Mouse (Mus musculus): ENCODE results near the gene Tnrc6c. TPM values are rescaled to one million over a fixed set of nuclear protein-coding genes. Genes with fewer than 3 reads are reported as not detected.

Tnrc6c gene
- polyA plus RNA-seq, 1 experiment from 2014 or later: 15.2 TPM

DNA sequence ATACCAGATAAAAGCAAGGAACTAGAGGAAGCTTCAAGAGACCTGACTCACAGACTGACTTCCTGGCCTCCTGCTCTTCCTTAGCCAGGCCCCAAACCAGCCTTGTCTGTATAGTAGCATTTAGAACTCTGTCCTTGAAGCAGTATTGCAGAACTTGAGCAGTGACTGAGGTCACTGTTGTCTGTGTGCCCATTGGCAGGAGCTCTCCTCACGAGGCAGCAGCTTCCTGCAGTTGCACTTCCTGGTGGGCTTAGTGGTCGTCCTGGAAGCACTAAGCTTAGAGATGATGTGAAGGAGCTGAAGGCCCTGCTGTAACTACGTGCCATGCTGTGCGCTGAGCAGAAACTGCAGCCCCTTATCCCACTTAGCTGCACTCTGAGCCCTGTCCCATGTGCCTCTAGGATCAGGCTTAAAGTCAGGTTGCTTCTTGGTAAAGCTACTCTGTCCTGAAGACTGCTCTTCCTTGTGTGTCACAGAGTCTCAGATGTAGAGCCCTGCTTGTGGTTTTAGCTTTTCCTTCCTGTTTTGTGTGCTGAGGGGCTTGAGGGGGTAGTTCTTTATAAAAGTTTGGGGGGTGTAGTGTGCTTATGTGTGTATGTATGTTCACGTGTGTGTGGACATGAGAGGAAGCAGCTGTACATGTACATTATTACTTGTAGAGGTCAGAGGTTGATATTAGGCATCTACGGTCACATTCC, 70.7 kb downstream of the Tnrc6c start:
- Histone ChIP-seq H3K4me1 (peaks cover 7% of the 10 kb centered on the region; the same call in 1 of the 2 replicates), H3K27ac (replicated peaks) (no peak overlapping the region), H3K27me3 (replicated peaks; ENCODE audit: low read depth, poor library complexity, severe bottlenecking) (no peaks in the 10 kb centered on the region), H3K4me3 (no peak overlapping the region), H3K9me3 (no peaks in the 10 kb centered on the region), H3K36me3 (replicated peaks) (peaks cover 59% of the 10 kb centered on the region)
- WGBS: 87% methylated on average over 6 of the region's 6 CpGs
- DNase-seq (ENCODE audit: low spot score): no peak

DNA sequence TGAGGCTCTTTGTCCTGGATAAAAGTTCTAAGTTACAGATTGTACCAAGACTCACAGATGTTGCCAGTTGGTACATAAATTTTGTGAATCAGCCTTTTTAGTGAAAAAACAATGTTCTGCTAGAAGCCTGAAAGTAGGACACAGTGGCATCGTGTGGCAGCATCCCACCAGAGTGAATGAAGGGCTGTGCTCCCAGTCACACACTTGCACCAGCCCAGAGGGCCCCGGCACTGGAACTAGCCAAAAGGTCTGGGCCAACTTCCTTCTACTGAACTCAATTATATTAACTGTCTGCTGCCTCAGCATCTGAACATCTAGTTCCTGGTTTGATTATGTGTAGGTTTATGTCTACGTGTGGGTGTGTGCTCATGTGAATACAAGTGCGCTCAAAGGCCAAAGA, 72.9 kb downstream of the Tnrc6c start:
- peaks cover 38% of the 10 kb centered on the region for H3K36me3 ChIP-seq (replicated peaks)
- DNase-seq (ENCODE audit: low spot score): no peak
- peaks cover 7% of the 10 kb centered on the region; the same call in 1 of the 2 replicates for H3K4me1 ChIP-seq
- 91% methylated on average over 4 of the region's 4 CpGs for WGBS
- H3K9me3 ChIP-seq: no peaks in the 10 kb centered on the region
- no peaks in the 10 kb centered on the region for H3K27me3 ChIP-seq (replicated peaks; ENCODE audit: low read depth, poor library complexity, severe bottlenecking)
- no peak overlapping the region for H3K27ac ChIP-seq (replicated peaks)
- no peak overlapping the region for H3K4me3 ChIP-seq

DNA sequence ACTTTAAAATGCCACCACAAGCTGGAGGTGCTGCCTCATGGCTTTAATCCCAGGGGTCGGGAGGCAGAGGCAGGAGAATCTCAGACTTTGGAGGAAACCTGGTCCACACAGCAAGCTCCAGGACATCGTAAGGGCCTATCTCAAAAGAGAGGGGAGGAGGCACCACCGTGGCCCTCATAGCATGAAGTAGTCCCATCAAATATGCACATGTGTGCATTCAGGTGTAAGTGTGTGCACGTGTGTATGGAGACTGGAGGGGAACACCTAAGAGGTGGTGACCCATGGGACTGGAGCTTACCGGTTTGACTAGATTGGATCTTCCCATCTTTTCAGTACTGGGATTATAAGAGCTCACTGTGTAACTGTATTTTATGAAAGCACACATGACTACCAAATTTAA, 74.2 kb downstream of the Tnrc6c start:
- peaks cover 7% of the 10 kb centered on the region; the same call in 1 of the 2 replicates for H3K4me1 ChIP-seq
- no peak overlapping the region for H3K4me3 ChIP-seq
- 88% methylated on average over 5 of the region's 5 CpGs for WGBS
- no peak overlapping the region for H3K27ac ChIP-seq (replicated peaks)
- peaks cover 37% of the 10 kb centered on the region for H3K36me3 ChIP-seq (replicated peaks)
- no peaks in the 10 kb centered on the region for H3K27me3 ChIP-seq (replicated peaks; ENCODE audit: low read depth, poor library complexity, severe bottlenecking)
- no peak for DNase-seq (ENCODE audit: low spot score)
- no peaks in the 10 kb centered on the region for H3K9me3 ChIP-seq

GRCm38 (mm10) chr11:117728841-117729240, 74.8 kb downstream of the Tnrc6c start:
- peaks cover 37% of the 10 kb centered on the region for H3K36me3 ChIP-seq (replicated peaks)
- no peaks in the 10 kb centered on the region for H3K27me3 ChIP-seq (replicated peaks; ENCODE audit: low read depth, poor library complexity, severe bottlenecking)
- no peak overlapping the region for H3K4me3 ChIP-seq
- H3K27ac ChIP-seq (replicated peaks): no peak overlapping the region
- 51% methylated on average over 1 of the region's 1 CpGs for WGBS
- DNase-seq (ENCODE audit: low spot score): no peak
- H3K4me1 ChIP-seq: peaks cover 7% of the 10 kb centered on the region; the same call in 1 of the 2 replicates
- H3K9me3 ChIP-seq: no peaks in the 10 kb centered on the region

DNA sequence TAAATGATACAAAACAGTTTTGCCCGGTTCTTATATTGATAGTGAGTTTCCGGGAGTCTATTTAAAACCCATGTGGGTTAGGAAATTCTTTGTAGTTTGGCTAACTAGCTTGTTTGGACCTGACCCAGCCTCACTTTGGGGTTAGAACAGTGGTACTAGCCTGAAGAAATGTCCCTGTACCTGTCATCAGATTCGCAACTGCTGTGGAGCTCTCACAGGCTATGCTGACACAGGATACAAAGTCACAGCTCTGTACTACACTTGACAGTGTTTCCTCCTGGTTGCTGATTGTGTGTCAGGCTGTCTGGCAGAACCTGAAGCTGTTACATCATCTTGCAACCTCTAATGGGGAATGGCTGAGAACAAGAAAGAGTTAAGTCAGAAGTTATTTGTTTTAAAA, 75.3 kb downstream of the Tnrc6c start:
- H3K4me3 ChIP-seq: no peak overlapping the region
- DNase-seq (ENCODE audit: low spot score): no peak
- no peaks in the 10 kb centered on the region for H3K9me3 ChIP-seq
- no peak overlapping the region for H3K27ac ChIP-seq (replicated peaks)
- no peaks in the 10 kb centered on the region for H3K27me3 ChIP-seq (replicated peaks; ENCODE audit: low read depth, poor library complexity, severe bottlenecking)
- peaks cover 7% of the 10 kb centered on the region; the same call in 1 of the 2 replicates for H3K4me1 ChIP-seq
- WGBS: 86% methylated on average over 3 of the region's 3 CpGs
- H3K36me3 ChIP-seq (replicated peaks): peaks cover 38% of the 10 kb centered on the region

DNA sequence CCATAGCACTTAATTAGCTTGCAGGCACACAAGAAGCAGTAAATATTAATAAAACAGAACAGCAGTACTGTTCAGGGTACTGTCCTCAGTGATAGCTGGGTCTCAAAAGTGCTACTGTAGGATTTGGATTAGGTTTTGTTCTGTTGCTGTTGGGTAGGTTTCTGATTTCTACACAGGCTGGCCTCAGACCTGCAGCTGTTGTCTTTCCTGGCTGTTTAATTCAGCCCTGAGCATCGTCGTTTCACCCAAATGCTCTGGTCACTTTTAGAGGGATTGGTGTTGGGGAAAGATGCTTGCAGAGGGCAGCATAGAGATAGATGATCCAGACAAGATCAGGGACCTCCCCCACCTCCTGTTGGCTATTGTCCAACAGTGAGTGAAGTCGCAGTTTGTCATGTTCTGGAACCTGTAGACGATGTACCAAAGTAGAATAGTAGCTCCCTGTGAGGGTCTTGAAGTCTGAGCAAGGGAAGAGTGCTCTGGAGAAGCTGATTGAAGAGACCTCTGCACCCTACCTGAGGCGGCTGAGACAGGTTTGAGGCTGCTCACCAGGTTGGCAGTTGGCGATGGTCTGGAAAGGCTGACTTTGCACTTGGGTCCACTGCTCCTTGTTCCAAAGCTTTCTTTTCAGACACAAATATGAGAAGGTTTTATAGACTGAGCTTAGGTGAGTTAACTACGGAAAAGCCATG, 75.9 kb downstream of the Tnrc6c start:
- no peaks in the 10 kb centered on the region for H3K9me3 ChIP-seq
- H3K4me3 ChIP-seq: no peak overlapping the region
- no peak for DNase-seq (ENCODE audit: low spot score)
- H3K4me1 ChIP-seq: peaks cover 7% of the 10 kb centered on the region; the same call in 1 of the 2 replicates
- no peak overlapping the region for H3K27ac ChIP-seq (replicated peaks)
- H3K27me3 ChIP-seq (replicated peaks; ENCODE audit: low read depth, poor library complexity, severe bottlenecking): no peaks in the 10 kb centered on the region
- 87% methylated on average over 7 of the region's 7 CpGs for WGBS
- H3K36me3 ChIP-seq (replicated peaks): peaks cover 36% of the 10 kb centered on the region

DNA sequence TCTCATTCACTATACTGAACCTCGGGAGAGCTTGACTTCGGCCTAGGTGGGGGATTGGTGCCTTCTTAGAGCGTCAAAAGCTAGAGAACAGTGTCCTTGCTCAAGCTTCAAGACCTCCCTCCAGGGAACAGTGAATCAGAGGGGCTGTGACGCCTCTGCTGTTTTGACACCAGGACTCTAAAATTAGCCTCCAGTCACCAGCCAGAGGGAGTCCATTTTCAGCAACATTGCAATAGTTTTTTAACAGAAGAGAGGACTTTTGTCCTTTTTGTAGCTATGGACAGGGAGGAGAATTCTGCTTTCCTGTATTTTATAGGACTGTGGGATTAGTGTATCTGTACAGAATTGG, 76.4 kb downstream of the Tnrc6c start:
- Histone ChIP-seq H3K9me3 (no peaks in the 10 kb centered on the region), H3K4me3 (no peak overlapping the region), H3K4me1 (peaks cover 7% of the 10 kb centered on the region; the same call in 1 of the 2 replicates), H3K36me3 (replicated peaks) (peaks cover 39% of the 10 kb centered on the region), H3K27me3 (replicated peaks; ENCODE audit: low read depth, poor library complexity, severe bottlenecking) (no peaks in the 10 kb centered on the region), H3K27ac (replicated peaks) (no peak overlapping the region)
- DNase-seq (ENCODE audit: low spot score): no peak
- 74% methylated on average over 4 of the region's 4 CpGs for WGBS

DNA sequence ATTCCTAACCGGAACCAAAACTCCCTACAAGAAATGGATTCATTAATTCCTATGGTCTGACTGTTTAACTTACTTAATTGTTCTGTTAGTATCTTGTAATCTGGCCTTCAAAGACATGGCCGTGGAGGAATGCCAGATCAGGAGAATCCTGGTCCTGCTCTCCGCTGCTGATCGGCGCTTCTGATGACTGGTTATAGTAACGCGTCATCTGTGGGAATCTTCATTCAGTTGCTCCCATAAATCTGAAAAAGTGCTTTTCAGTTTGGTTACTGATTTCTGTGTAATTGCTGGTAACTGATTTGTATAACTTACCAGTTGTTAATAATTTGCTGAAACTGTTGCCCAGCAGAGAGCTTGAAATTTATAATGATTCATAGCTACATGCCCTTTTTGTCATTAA, 77.4 kb downstream of the Tnrc6c start:
- peaks cover 43% of the 10 kb centered on the region for H3K36me3 ChIP-seq (replicated peaks)
- no peaks in the 10 kb centered on the region for H3K27me3 ChIP-seq (replicated peaks; ENCODE audit: low read depth, poor library complexity, severe bottlenecking)
- no peak for DNase-seq (ENCODE audit: low spot score)
- no peak overlapping the region for H3K4me3 ChIP-seq
- H3K9me3 ChIP-seq: no peaks in the 10 kb centered on the region
- H3K4me1 ChIP-seq: peaks cover 7% of the 10 kb centered on the region; the same call in 1 of the 2 replicates
- no peak overlapping the region for H3K27ac ChIP-seq (replicated peaks)
- 96% methylated on average over 7 of the region's 7 CpGs for WGBS

DNA sequence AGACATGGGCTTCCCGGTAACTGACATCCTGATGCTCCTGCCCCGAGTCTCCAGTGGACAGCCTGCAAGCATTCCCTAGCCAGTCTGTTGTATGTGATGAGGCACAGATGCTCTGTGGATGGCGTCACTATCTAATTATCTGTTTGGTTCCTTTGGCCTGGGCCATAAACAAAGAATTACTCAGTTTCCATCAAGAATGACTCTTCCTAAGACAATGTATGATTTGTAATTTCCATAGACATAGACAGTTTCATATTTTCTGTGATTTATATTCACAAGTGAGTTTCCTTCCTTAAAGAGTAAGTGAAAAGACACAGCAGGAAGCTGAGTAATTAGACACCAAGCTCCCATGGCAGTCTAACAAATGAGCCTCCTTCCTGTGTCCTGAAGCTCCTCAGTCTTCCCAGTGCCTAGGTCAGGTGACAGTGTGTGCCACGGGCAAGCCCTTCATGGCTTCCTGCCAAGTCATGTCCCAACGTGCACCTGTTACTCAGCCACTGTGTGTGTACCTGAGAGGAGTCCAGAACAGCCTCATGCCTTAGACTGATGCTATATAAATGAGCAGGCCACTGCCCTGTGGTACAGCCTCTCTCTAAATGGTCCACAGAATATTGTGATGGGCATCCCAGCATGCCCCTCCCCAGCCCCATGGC, 82.1 kb downstream of the Tnrc6c start:
- H3K27ac ChIP-seq (replicated peaks): no peak overlapping the region
- no peaks in the 10 kb centered on the region for H3K9me3 ChIP-seq
- peaks cover 90% of the 10 kb centered on the region for H3K36me3 ChIP-seq (replicated peaks)
- H3K4me1 ChIP-seq: no peaks in the 10 kb centered on the region
- no peak overlapping the region for H3K4me3 ChIP-seq
- DNase-seq (ENCODE audit: low spot score): no peak
- no peaks in the 10 kb centered on the region for H3K27me3 ChIP-seq (replicated peaks; ENCODE audit: low read depth, poor library complexity, severe bottlenecking)
- 82% methylated on average over 5 of the region's 5 CpGs for WGBS

DNA sequence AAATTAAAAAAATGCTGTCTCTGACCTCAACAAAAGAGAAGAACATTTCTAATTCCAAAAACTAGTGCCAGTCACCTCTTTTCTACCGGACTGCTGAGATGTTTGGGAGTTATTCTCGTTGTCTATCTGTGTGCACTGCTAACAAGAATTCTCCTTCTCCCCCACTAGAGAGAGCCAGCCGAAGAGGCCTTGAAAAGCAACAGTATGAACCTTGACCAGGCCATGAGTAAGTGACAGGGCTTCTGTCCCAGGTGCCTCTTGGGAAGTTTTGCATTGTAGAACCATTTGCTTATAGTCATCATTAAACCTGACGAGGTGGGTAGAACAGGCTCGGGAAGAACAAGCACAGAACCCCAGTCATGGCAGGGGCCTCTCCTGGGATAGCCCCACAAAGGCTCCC, 84.0 kb downstream of the Tnrc6c start:
- peaks cover 4% of the 10 kb centered on the region for H3K4me1 ChIP-seq
- peaks cover 98% of the 10 kb centered on the region for H3K36me3 ChIP-seq (replicated peaks)
- H3K4me3 ChIP-seq: no peak overlapping the region
- DNase-seq (ENCODE audit: low spot score): no peak
- H3K27ac ChIP-seq (replicated peaks): no peak overlapping the region
- H3K9me3 ChIP-seq: no peaks in the 10 kb centered on the region
- 93% methylated on average over 5 of the region's 5 CpGs for WGBS
- H3K27me3 ChIP-seq (replicated peaks; ENCODE audit: low read depth, poor library complexity, severe bottlenecking): no peaks in the 10 kb centered on the region

DNA sequence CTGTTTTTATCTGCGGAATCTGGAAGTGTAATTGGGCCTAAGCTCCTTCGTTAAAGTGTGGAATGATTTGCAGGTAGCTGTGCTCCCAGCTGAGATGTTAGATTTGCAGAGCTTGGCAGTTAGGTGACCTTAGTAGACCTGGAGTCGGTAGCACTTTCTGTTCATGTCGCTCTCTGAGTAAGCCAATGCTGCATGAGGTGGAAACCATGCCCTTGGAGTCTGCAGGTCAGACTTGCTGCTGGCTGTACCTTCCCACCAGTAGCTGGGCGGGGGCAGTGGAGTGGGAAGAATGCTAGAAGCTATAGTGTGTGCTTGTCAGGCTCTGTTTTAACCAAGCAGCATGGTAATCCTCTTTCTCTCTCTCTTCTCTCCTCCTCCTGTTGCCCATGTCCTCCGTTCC, 87.0 kb downstream of the Tnrc6c start:
- no peak for DNase-seq (ENCODE audit: low spot score)
- Histone ChIP-seq H3K36me3 (replicated peaks) (peaks cover 100% of the 10 kb centered on the region), H3K27ac (replicated peaks) (no peak overlapping the region), H3K4me1 (peaks cover 12% of the 10 kb centered on the region), H3K27me3 (replicated peaks; ENCODE audit: low read depth, poor library complexity, severe bottlenecking) (no peaks in the 10 kb centered on the region), H3K4me3 (no peak overlapping the region), H3K9me3 (no peaks in the 10 kb centered on the region)
- 92% methylated on average over 6 of the region's 6 CpGs for WGBS

- Histone ChIP-seq H3K4me1 (peaks cover 12% of the 10 kb centered on the region), H3K36me3 (replicated peaks) (peaks cover 100% of the 10 kb centered on the region), H3K27me3 (replicated peaks; ENCODE audit: low read depth, poor library complexity, severe bottlenecking) (no peaks in the 10 kb centered on the region), H3K9me3 (no peaks in the 10 kb centered on the region), H3K27ac (replicated peaks) (no peak overlapping the region), H3K4me3 (no peak overlapping the region)
- DNase-seq (ENCODE audit: low spot score): no peak
- WGBS: 93% methylated on average over 8 of the region's 8 CpGs
These were observed 88.2 kb downstream of the Tnrc6c start for GRCm38 (mm10) chr11:117742243-117742642.

DNA sequence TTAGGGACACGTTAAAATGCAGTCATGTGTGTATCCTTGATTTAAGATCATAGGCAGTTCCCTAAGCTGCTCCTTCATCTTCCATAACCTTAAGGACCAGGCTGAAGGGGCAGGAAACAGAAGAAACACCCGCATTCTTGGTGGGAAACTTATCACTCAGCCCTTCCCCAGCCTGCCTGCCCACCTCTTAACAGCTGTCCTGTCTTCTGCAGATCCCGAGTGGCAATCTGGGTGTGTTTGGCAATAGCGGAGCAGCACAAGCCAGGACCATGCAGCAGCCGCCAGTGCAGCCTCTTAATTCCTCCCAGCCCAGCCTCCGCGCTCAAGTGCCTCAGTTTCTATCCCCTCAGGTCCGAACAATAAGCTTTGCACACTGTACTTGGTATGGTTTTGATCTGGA, 88.6 kb downstream of the Tnrc6c start:
- Histone ChIP-seq H3K27ac (replicated peaks) (no peak overlapping the region), H3K4me1 (peaks cover 12% of the 10 kb centered on the region), H3K4me3 (no peak overlapping the region), H3K36me3 (replicated peaks) (peaks cover 100% of the 10 kb centered on the region), H3K9me3 (no peaks in the 10 kb centered on the region), H3K27me3 (replicated peaks; ENCODE audit: low read depth, poor library complexity, severe bottlenecking) (no peaks in the 10 kb centered on the region)
- WGBS: 90% methylated on average over 8 of the region's 8 CpGs
- no peak for DNase-seq (ENCODE audit: low spot score)
